Mouse (Mus musculus) yolk sac, embryonic 10.5 days (tissue): ENCODE measurements around the gene Defa2.
"Not testable (repeated sequence)": the region's sequence is repeated elsewhere in the genome, so short reads cannot be mapped to it uniquely, and the experiment has no call there.

ENCODE experiments used
- DNase-seq: peaks from one replicate; pipeline ENCODE4 v3.0.0-alpha.2; 2017; ENCODE audit warnings: low spot score

Defa2 gene

GRCm38 (mm10) chr8:21378215-21378614 is at the start of gene Defa2:
Defa2 (plus strand) TSS chr8:21378515.
- not testable (repeated sequence) for DNase-seq

- DNase-seq = not testable (repeated sequence)
Observed at GRCm38 (mm10) chr8:21391511-21391910, 13.2 kb downstream of the Defa2 start, which contains the start of gene Defa33. Defa33 (plus strand) TSS chr8:21391811.

DNA sequence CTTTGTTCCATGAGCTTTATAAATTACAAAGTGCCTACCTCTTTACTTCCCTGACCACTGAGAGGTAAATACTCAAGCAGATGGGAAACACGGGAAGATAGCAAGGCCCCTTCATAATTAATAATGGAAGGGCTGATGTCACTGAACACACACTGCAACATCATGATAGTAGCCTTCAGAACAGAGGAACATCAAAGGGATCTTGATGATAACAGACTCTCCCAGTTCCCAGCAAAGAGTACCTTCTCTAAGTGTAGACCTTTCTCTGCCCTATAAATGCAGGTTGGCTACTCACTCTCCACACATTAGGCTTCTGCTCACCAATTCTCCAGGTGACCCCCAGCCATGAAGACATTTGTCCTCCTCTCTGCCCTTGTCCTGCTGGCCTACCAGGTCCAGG is 48.8 kb downstream of the Defa2 start, which contains the start of gene Defa36:
Gene Defa36, plus strand, starts transcription at position 301 of the 400 bp plus-strand sequence.
- not testable (repeated sequence) for DNase-seq
